Mouse (Mus musculus): ENCODE data around the gene Fbn1.

GRCm38 (mm10) chr2:125397796-125398195 is 110.0 kb downstream of the Fbn1 start:
- no peak for TF ChIP-seq CTCF (IDR thresholded peaks at IDR 0.05; ENCODE audit: low read depth)
- TF ChIP-seq EP300 (optimal IDR thresholded peaks at IDR 0.05) = no peak

All from stomach, postnatal 0 days (tissue).